Mouse (Mus musculus) liver, embryonic 14.5 days (tissue): ENCODE data around the gene Agbl4.

Source experiments
- CTCF ChIP-seq: IDR thresholded peaks from 2 replicates; pipeline ENCODE4 v1.5.1; 2016; ENCODE audit warnings: antibody characterized with exemption, low read depth, control low read depth
- EP300 ChIP-seq: IDR thresholded peaks from 2 replicates; pipeline ENCODE4 v1.6.1; 2016; ENCODE audit warnings: antibody characterized with exemption, low read depth

- no peak for TF ChIP-seq CTCF
- TF ChIP-seq EP300 = no peak
Measured at GRCm38 (mm10) chr4:111400676-111401075, 1003.2 kb downstream of the Agbl4 start.
